Mouse (Mus musculus): ENCODE results near the gene Cyp2s1. TPM values are rescaled to one million over a fixed set of nuclear protein-coding genes. Genes with fewer than 3 reads are reported as not detected.

Gene Cyp2s1
- total and polyA plus RNA-seq, 3 experiments = 0.04 TPM; not detected in 2

DNA sequence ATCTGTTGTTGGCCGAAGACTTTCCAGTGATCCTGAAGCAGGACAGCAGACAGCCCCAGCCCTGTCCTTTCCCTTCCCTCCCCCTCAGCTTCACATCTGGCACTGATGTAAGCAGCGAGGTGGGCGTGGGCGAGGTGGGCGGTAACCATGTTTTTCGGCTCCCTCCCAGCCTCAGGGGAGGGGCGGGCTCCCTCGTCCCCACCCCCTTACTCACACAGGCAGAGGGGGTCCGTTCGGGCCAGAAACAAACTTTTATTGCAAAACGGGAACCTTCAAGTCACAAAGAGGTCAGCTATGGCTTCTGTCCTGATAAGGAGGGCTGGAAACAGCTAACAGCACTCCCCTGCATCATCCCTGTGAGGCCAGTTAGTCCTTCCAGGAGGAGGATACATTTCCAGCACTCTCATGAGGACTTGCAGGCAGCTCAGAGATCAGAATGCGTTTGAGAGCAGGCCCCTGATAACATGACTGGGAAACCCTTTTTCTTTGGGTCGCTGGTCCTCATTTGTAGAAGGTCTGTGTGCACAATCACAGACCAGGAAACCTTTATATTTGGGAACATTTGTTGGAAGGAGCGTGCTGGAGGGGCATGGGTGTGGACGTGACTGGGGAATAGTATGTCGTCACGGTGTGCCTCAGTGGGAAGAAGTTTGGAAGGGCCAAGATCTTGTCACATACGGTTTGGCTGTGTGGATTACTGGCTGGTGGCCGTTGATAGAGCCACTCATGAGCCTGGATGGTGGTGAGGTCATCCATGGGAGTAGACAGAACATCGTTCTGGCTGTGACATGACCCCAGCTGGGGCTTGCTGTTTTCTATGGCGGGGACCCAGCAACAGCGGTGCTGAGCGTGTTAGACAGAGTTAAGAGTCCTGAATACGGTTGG lies 14.2 kb downstream of the Cyp2s1 start:
- Histone ChIP-seq H3K4me1 (ENCODE audit: control insufficient read depth in 1 of 2, insufficient read depth in 2 of 2) (peaks cover 3 to 4% of the 10 kb centered on the region in 2 experiments; a peak in 1 of 4 replicates), H3K9ac (ENCODE audit: insufficient read depth, low read depth) (no peak overlapping the region), H3K27ac (ENCODE audit: insufficient read depth, low read depth) (no peak overlapping the region), H3K79me2 (replicated peaks; ENCODE audit: control insufficient read depth, extremely low read depth, insufficient read depth, poor library complexity, severe bottlenecking) (no peaks in the 10 kb centered on the region), H3K9me3 (replicated peaks; ENCODE audit: low read length) (peaks cover 4% of the 10 kb centered on the region), H3K36me3 (replicated peaks in 1 of 2; ENCODE audit: control insufficient read depth in 1 of 2, insufficient read depth in 1 of 2, low read length in 1 of 2) (no peaks in the 10 kb centered on the region), H3K4me3 (replicated peaks in 1 of 3; ENCODE audit: low read depth in 2 of 3, low read length in 2 of 3, poor library complexity in 1 of 3) (no peak overlapping the region), H3K27me3 (replicated peaks) (peaks cover 22% of the 10 kb centered on the region), H3K4me2 (ENCODE audit: insufficient read depth, low read depth, poor library complexity, severe bottlenecking) (no peak overlapping the region; the same call in 1 of the 2 replicates)
- no peak for TF ChIP-seq TBP (conservative IDR thresholded peaks at IDR 0.05; ENCODE audit: low read depth, low read length)
- TF ChIP-seq UBTF (IDR thresholded peaks at IDR 0.05; ENCODE audit: low read depth, low read length) = no peak
- no peak for TF ChIP-seq USF2 (conservative IDR thresholded peaks at IDR 0.05; ENCODE audit: low read depth, low read length)
- no peak for TF ChIP-seq BHLHE40 (IDR thresholded peaks at IDR 0.05; ENCODE audit: low read depth, low read length)
- TF ChIP-seq CTCF (conservative IDR thresholded peaks at IDR 0.05 in 1 of 2, IDR thresholded peaks at IDR 0.05 in 1 of 2; ENCODE audit: low read depth in 2 of 2, low read length in 2 of 2) = no peak
- TF ChIP-seq RAD21 (IDR thresholded peaks at IDR 0.05; ENCODE audit: low read depth, low read length) = no peak
- no peak for TF ChIP-seq JUN (IDR thresholded peaks at IDR 0.05; ENCODE audit: insufficient read depth, low read depth, low read length)
- TF ChIP-seq ETS1 (conservative IDR thresholded peaks at IDR 0.05; ENCODE audit: low read depth, low read length) = no peak
- no peak for TF ChIP-seq ZMIZ1 (IDR thresholded peaks at IDR 0.05; ENCODE audit: low read depth, low read length)
- TF ChIP-seq E2F4 (IDR thresholded peaks at IDR 0.05; ENCODE audit: insufficient replicate concordance, low read depth, low read length) = no peak
- TF ChIP-seq SIN3A (IDR thresholded peaks at IDR 0.05; ENCODE audit: low read length) = no peak
- TF ChIP-seq MYC (IDR thresholded peaks at IDR 0.05; ENCODE audit: low read depth, low read length) = no peak
- no peak for TF ChIP-seq ZNF384 (IDR thresholded peaks at IDR 0.05; ENCODE audit: low read depth, low read length)
- no peak for TF ChIP-seq POLR2A (IDR thresholded peaks at IDR 0.05; ENCODE audit: low read depth, low read length)
- no peak for TF ChIP-seq CHD1 (IDR thresholded peaks at IDR 0.05; ENCODE audit: low read depth, low read length)
- no peak for TF ChIP-seq MXI1 (IDR thresholded peaks at IDR 0.05; ENCODE audit: low read depth, low read length)
- TF ChIP-seq MAFK (IDR thresholded peaks at IDR 0.05; ENCODE audit: insufficient replicate concordance, low read length) = no peak
- TF ChIP-seq EP300 (IDR thresholded peaks at IDR 0.05; ENCODE audit: low read length) = no peak
- DNase-seq (ENCODE audit: extremely low read depth) = no peak
- dilution Hi-C loops (cut with MboI; ENCODE audit: extremely low pct_ligation_motif_present, extremely low pct_unique_long_range_greater_than_20kb, low sequenced_read_pairs) (no loop called here), in situ Hi-C loops (cut with MboI; ENCODE audit: low pct_ligation_motif_present, low pct_unique_long_range_greater_than_20kb, low sequenced_read_pairs) (no loop called here)

DNA sequence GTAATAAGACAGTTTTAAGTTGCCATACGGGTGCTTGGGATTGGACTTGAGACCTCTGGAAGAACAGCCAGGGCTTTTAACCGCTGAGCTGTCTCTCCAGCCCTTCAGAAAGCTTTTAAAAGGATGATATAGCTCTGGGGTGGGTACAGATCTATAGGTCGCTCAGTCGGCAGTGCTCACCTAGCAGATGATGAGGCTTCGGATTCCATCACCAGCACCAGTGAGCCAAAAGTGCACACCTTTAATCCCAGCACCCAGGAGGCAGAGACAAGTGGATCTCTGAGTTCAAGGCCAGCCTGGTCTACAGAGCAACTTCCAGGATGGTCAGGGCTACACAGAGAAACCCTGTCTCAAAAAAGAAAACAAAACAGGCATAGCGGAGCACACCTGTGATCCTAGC lies 15.7 kb downstream of the Cyp2s1 start:
- H3K4me2 ChIP-seq (ENCODE audit: insufficient read depth, low read depth, poor library complexity, severe bottlenecking) = no peak overlapping the region
- no peak for DNase-seq (ENCODE audit: extremely low read depth)
- no peak overlapping the region for H3K9ac ChIP-seq (ENCODE audit: insufficient read depth, low read depth)
- no peaks in the 10 kb centered on the region for H3K36me3 ChIP-seq (replicated peaks in 1 of 2; ENCODE audit: control insufficient read depth in 1 of 2, insufficient read depth in 1 of 2, low read length in 1 of 2)
- dilution Hi-C loops (cut with MboI; ENCODE audit: extremely low pct_ligation_motif_present, extremely low pct_unique_long_range_greater_than_20kb, low sequenced_read_pairs) = no loop called here
- H3K27me3 ChIP-seq (replicated peaks) = peaks cover 14% of the 10 kb centered on the region
- no peak overlapping the region for H3K4me3 ChIP-seq (replicated peaks in 1 of 3; ENCODE audit: low read depth in 2 of 3, low read length in 2 of 3, poor library complexity in 1 of 3)
- TF ChIP-seq E2F4 (IDR thresholded peaks at IDR 0.05; ENCODE audit: insufficient replicate concordance, low read depth, low read length) (no peak), POLR2AphosphoS2 (IDR thresholded peaks at IDR 0.05; ENCODE audit: low read depth, low read length) (no peak), PAX5 (IDR thresholded peaks at IDR 0.05; ENCODE audit: low read length) (no peak), USF2 (conservative IDR thresholded peaks at IDR 0.05; ENCODE audit: low read depth, low read length) (no peak), CHD1 (IDR thresholded peaks at IDR 0.05; ENCODE audit: low read depth, low read length) (no peak), ZKSCAN1 (IDR thresholded peaks at IDR 0.05; ENCODE audit: borderline replicate concordance, low read depth, low read length) (no peak), SIN3A (IDR thresholded peaks at IDR 0.05; ENCODE audit: low read length) (no peak), MXI1 (IDR thresholded peaks at IDR 0.05; ENCODE audit: low read depth, low read length) (no peak), USF1 (IDR thresholded peaks at IDR 0.05; ENCODE audit: low read depth, low read length) (no peak), ELF1 (IDR thresholded peaks at IDR 0.05; ENCODE audit: low read depth, low read length) (no peak), ZMIZ1 (IDR thresholded peaks at IDR 0.05; ENCODE audit: low read depth, low read length) (no peak), SMC3 (IDR thresholded peaks at IDR 0.05; ENCODE audit: low read depth, low read length) (no peak), MAX (IDR thresholded peaks at IDR 0.05; ENCODE audit: low read length) (no peak), MAFK (IDR thresholded peaks at IDR 0.05; ENCODE audit: insufficient replicate concordance, low read length) (no peak), NRF1 (IDR thresholded peaks at IDR 0.05; ENCODE audit: low read depth, low read length) (no peak), POLR2A (IDR thresholded peaks at IDR 0.05; ENCODE audit: low read depth, low read length) (no peak)
- no peak overlapping the region for H3K27ac ChIP-seq (ENCODE audit: insufficient read depth, low read depth)
- H3K4me1 ChIP-seq (ENCODE audit: control insufficient read depth in 1 of 2, insufficient read depth in 2 of 2) = peaks cover 3 to 4% of the 10 kb centered on the region in 2 experiments; a peak in 1 of 4 replicates
- in situ Hi-C loops (cut with MboI; ENCODE audit: low pct_ligation_motif_present, low pct_unique_long_range_greater_than_20kb, low sequenced_read_pairs) = no loop called here
- H3K9me3 ChIP-seq (replicated peaks; ENCODE audit: low read length) = peaks cover 4% of the 10 kb centered on the region
- H3K79me2 ChIP-seq (replicated peaks; ENCODE audit: control insufficient read depth, extremely low read depth, insufficient read depth, poor library complexity, severe bottlenecking) = no peaks in the 10 kb centered on the region
